Mouse (Mus musculus) thymus, adult 2 months (tissue): ENCODE measurements at regions not wholly inside any gene's neighbourhood (a gene's known extent, or its start where the extent isn't known, plus 50 kb on each side); places are given as distances from the start of the nearest gene placed in this dataset.

Source experiments
- CTCF ChIP-seq: fragments of 200-500 bp; IDR thresholded peaks from 2 replicates; pipeline ENCODE4 v1.5.1; 2012; ENCODE audit warnings: mild to moderate bottlenecking, control low read depth, low read length, moderate library complexity, borderline replicate concordance; ENCODE audit not compliant: control insufficient read depth, poor library complexity, insufficient read depth; ENCODE audit errors: extremely low read depth
- POLR2A ChIP-seq: fragments of 200-500 bp; IDR thresholded peaks from 2 replicates; pipeline ENCODE4 v1.6.1; 2012; ENCODE audit warnings: mild to moderate bottlenecking, low read length, control low read depth, moderate library complexity; ENCODE audit not compliant: control insufficient read depth, poor library complexity, insufficient read depth; ENCODE audit errors: extremely low read depth

DNA sequence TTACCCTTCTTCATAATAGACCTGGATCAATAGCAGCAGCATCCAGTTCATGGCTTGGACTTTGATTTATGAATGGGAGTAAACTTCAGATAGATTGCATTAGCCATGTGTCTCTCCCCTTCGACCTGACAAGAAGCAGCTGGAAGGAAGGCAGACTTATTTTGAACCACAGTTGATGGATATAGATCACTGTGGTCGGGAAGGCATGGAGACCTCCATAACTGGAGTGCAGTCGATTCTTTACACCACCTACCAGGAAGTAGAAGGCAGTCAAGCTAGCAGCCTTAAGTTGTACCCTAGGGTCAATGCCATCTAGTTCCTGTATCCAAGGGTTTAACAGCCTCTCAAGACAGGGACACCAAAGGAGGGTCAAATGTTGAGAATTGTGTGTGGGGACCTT is 1410.2 kb downstream of the Slc22a22 start:
- TF ChIP-seq CTCF = no peak
- no peak for TF ChIP-seq POLR2A
